Mouse (Mus musculus): ENCODE results near the gene H13. TPM values are rescaled to one million over a fixed set of nuclear protein-coding genes. Genes with fewer than 3 reads are reported as not detected.

H13 gene
- polyA plus RNA-seq, 2 experiments, result 27.4 to 38.1 TPM

DNA sequence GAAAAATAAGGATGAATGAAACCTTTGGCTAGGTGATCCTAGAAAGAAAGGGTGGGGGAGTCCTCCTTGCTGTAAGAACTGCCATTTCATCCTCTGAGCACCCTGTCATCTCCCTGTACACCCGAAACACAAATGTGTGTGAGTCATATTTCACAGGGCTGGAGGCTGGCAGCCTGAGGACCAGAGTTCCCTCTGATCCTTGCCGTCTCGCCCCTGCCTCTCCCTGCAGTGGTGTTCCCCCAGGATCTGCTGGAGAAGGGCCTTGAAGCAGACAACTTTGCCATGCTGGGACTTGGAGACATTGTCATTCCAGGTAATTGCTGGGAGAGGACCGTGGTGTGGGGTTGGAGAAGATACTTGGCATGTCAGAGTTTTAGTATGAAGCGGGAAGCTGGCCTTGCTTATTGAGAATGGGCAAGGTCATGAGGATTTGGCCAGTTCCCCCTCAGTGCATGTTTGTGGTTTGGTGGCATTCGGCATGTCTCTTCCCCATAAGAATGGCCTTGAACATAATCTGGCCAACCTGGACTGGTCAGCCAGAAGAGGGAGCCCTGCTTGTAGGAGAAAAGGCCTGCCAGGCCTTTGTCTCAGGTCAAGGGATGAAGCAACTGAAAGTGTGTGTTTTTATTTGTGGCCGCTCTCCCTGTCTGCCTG, 22.4 kb downstream of the H13 start:
- Histone ChIP-seq H3K4me3 (ENCODE audit: insufficient read depth in 1 of 2, low read depth in 2 of 2, low read length in 2 of 2) (no peak overlapping the region), H3K27me3 (ENCODE audit: control insufficient read depth, insufficient read depth, low read length) (no peaks in the 10 kb centered on the region), H3K4me2 (ENCODE audit: low read depth) (no peak overlapping the region), H3K4me1 (replicated peaks; ENCODE audit: control insufficient read depth in 2 of 2, insufficient read depth in 2 of 2, low read length in 1 of 2) (0 out of 4 replicates have a peak, but pooled peaks cover 0 to 2% of the 10 kb centered on the region in 2 experiments), H3K36me3 (replicated peaks; ENCODE audit: control insufficient read depth, insufficient read depth, low read depth) (peaks cover 8% of the 10 kb centered on the region), H3K9ac (replicated peaks) (no peak overlapping the region), H3K9me3 (ENCODE audit: control insufficient read depth, low read length) (no peaks in the 10 kb centered on the region), H3K27ac (no peak overlapping the region)
- DNase-seq (ENCODE audit: low read depth in 3 of 3, low spot score in 3 of 3) (no peak), ATAC-seq (ENCODE audit: insufficient read depth) (no peak)
- 63% methylated on average over 7 of the region's 7 CpGs for WGBS (ENCODE audit: insufficient replicate concordance)
- no peak for TF ChIP-seq EP300 (IDR thresholded peaks at IDR 0.05; ENCODE audit: low read depth)
- TF ChIP-seq CTCF (IDR thresholded peaks at IDR 0.05; ENCODE audit: low read depth), result peak; percentile 45

DNA sequence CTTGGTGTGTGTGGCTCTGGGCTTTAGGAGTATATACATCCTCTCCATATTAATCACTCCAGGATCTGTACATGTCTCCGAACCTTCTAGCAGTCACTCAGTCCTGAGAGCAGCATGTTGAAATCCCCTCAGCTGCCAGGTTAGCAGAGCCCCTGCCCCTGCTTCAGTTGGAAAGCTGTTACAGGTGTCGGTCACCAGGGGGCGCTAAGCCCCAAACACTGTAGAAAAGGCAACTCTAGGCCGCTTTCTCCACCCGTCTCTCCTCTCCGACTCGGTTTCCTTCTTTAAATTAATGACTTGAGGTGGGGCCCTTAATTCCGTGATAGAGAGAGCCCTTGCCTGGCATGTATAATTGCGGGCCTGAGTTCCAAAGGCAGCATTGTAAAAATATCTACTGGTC, 24.0 kb downstream of the H13 start:
- TF ChIP-seq EP300 (IDR thresholded peaks at IDR 0.05; ENCODE audit: low read depth) (no peak), CTCF (IDR thresholded peaks at IDR 0.05; ENCODE audit: low read depth) (peak; percentile 95)
- 13% methylated on average over 9 of the region's 9 CpGs for WGBS (ENCODE audit: insufficient replicate concordance)
- 0 out of 4 replicates have a peak, but pooled peaks cover 0 to 2% of the 10 kb centered on the region in 2 experiments for H3K4me1 ChIP-seq (replicated peaks; ENCODE audit: control insufficient read depth in 2 of 2, insufficient read depth in 2 of 2, low read length in 1 of 2)
- H3K9ac ChIP-seq (replicated peaks), result peak overlapping the region; percentile 31
- ATAC-seq (ENCODE audit: insufficient read depth) (peak; percentile 19; the same call in 1 of the 2 replicates), DNase-seq (ENCODE audit: low read depth in 3 of 3, low spot score in 3 of 3) (peak; percentile 45 to 55 (median 51))
- no peaks in the 10 kb centered on the region for H3K9me3 ChIP-seq (ENCODE audit: control insufficient read depth, low read length)
- 0 out of 4 replicates have a peak overlapping the region, but pooled peaks of 1 of the 2 experiments have one; percentile 4 for H3K4me3 ChIP-seq (ENCODE audit: insufficient read depth in 1 of 2, low read depth in 2 of 2, low read length in 2 of 2)
- no peak overlapping the region for H3K27ac ChIP-seq
- H3K27me3 ChIP-seq (ENCODE audit: control insufficient read depth, insufficient read depth, low read length), result no peaks in the 10 kb centered on the region
- peaks cover 8% of the 10 kb centered on the region for H3K36me3 ChIP-seq (replicated peaks; ENCODE audit: control insufficient read depth, insufficient read depth, low read depth)
- peak overlapping the region; percentile 50 for H3K4me2 ChIP-seq (ENCODE audit: low read depth)

DNA sequence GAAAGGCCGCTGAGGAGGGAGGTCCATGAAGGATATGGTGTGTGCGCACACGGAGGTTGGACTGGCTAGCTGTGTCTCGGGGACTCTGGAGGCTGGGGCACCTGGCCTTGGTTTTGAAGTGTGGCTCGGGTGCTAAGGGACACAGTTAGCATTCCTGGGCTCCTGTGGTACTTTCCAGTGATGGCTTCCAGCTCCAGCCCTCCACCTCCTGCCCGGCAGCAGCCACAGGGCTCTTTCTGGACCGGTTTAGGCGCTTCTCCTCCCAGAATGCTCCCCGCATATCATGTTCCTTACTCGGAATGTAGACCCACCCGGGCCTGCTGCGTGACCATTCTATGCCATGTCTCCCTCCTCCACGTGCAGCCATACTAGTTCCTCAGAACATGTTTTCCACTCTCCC, 24.5 kb downstream of the H13 start:
- Histone ChIP-seq H3K4me3 (ENCODE audit: insufficient read depth in 1 of 2, low read depth in 2 of 2, low read length in 2 of 2) (0 out of 4 replicates have a peak overlapping the region, but pooled peaks of 1 of the 2 experiments have one; percentile 4), H3K9me3 (ENCODE audit: control insufficient read depth, low read length) (no peaks in the 10 kb centered on the region), H3K4me2 (ENCODE audit: low read depth) (peak overlapping the region; percentile 50), H3K27ac (no peak overlapping the region), H3K9ac (replicated peaks) (peak overlapping the region; percentile 31; the same call in 1 of the 2 replicates), H3K27me3 (ENCODE audit: control insufficient read depth, insufficient read depth, low read length) (no peaks in the 10 kb centered on the region), H3K36me3 (replicated peaks; ENCODE audit: control insufficient read depth, insufficient read depth, low read depth) (peaks cover 7% of the 10 kb centered on the region), H3K4me1 (replicated peaks; ENCODE audit: control insufficient read depth in 2 of 2, insufficient read depth in 2 of 2, low read length in 1 of 2) (0 out of 4 replicates have a peak, but pooled peaks cover 0 to 2% of the 10 kb centered on the region in 2 experiments)
- TF ChIP-seq CTCF (IDR thresholded peaks at IDR 0.05; ENCODE audit: low read depth) (no peak), EP300 (IDR thresholded peaks at IDR 0.05; ENCODE audit: low read depth) (no peak)
- 83% methylated on average over 13 of the region's 13 CpGs for WGBS (ENCODE audit: insufficient replicate concordance)
- DNase-seq (ENCODE audit: low read depth in 3 of 3, low spot score in 3 of 3) (no peak), ATAC-seq (ENCODE audit: insufficient read depth) (no peak)

DNA sequence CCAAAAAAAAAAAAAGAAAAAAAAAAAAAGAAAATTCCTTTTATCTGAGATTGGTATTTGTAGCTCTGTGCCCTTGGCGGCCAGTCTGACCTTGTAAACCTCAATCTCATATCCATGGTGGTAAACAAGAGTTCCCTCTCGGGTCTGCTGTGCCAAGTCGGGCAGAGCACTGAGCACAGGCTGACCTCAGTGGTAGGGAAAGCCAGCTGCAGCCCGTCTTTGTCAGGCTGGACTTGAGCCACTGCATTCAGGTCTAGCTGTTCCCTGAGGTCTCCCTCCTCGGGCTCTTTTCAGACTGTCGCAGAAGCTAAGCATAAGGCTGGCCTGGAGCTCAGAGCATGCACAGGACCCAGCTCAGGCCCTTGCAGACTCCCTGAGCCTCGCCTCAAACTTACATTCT, 25.4 kb downstream of the H13 start:
- Histone ChIP-seq H3K4me2 (ENCODE audit: low read depth) (no peak overlapping the region), H3K27me3 (ENCODE audit: control insufficient read depth, insufficient read depth, low read length) (no peaks in the 10 kb centered on the region), H3K9me3 (ENCODE audit: control insufficient read depth, low read length) (no peaks in the 10 kb centered on the region), H3K36me3 (replicated peaks; ENCODE audit: control insufficient read depth, insufficient read depth, low read depth) (peaks cover 10% of the 10 kb centered on the region), H3K27ac (no peak overlapping the region), H3K4me1 (replicated peaks; ENCODE audit: control insufficient read depth in 2 of 2, insufficient read depth in 2 of 2, low read length in 1 of 2) (0 out of 4 replicates have a peak, but pooled peaks cover 0 to 2% of the 10 kb centered on the region in 2 experiments), H3K4me3 (ENCODE audit: insufficient read depth in 1 of 2, low read depth in 2 of 2, low read length in 2 of 2) (no peak overlapping the region), H3K9ac (replicated peaks) (no peak overlapping the region)
- ATAC-seq (ENCODE audit: insufficient read depth) (no peak), DNase-seq (ENCODE audit: low read depth in 3 of 3, low spot score in 3 of 3) (no peak)
- WGBS (ENCODE audit: insufficient replicate concordance), result 71% methylated on average over 7 of the region's 7 CpGs
- TF ChIP-seq EP300 (IDR thresholded peaks at IDR 0.05; ENCODE audit: low read depth) (no peak), CTCF (IDR thresholded peaks at IDR 0.05; ENCODE audit: low read depth) (no peak)

DNA sequence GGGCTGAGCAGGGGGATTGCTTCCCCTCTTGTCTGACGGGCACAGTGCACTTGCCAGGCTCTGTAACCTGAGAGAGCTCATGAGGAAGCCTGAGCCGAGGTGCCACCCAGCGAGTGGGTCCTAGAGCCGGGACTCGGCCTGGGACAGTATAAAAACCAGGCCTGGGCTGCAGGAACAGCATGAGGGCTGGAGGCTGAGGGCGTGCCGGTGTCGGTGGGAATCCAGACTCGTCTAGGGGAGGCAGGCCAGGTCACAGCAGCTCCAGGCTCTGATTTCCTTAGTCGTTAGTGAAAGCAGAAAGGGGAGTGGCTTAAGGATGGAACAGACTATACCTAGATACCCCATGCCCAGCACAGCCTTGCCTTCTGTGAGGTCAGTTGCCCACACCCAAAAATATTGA, 26.8 kb downstream of the H13 start:
- ATAC-seq (ENCODE audit: insufficient read depth) (no peak), DNase-seq (ENCODE audit: low read depth in 3 of 3, low spot score in 3 of 3) (no peak)
- TF ChIP-seq CTCF (IDR thresholded peaks at IDR 0.05; ENCODE audit: low read depth), result no peak
- TF ChIP-seq EP300 (IDR thresholded peaks at IDR 0.05; ENCODE audit: low read depth), result no peak
- Histone ChIP-seq H3K9me3 (ENCODE audit: control insufficient read depth, low read length) (no peaks in the 10 kb centered on the region), H3K27me3 (ENCODE audit: control insufficient read depth, insufficient read depth, low read length) (no peaks in the 10 kb centered on the region), H3K27ac (no peak overlapping the region), H3K4me1 (replicated peaks; ENCODE audit: control insufficient read depth in 2 of 2, insufficient read depth in 2 of 2, low read length in 1 of 2) (no peaks in the 10 kb centered on the region), H3K4me3 (ENCODE audit: insufficient read depth in 1 of 2, low read depth in 2 of 2, low read length in 2 of 2) (no peak overlapping the region), H3K9ac (replicated peaks) (no peak overlapping the region), H3K4me2 (ENCODE audit: low read depth) (no peak overlapping the region), H3K36me3 (replicated peaks; ENCODE audit: control insufficient read depth, insufficient read depth, low read depth) (peaks cover 10% of the 10 kb centered on the region)
- 75% methylated on average over 10 of the region's 10 CpGs for WGBS (ENCODE audit: insufficient replicate concordance)

All from liver, embryonic 14.5 days (tissue).